9 mouse cellular contexts compared by ENCODE assay signal in genomic region chr2:156145486-156146130, GRCm38 (mm10). TPM values are rescaled to one million over a fixed set of nuclear protein-coding genes. Genes with fewer than 3 reads are reported as not detected.
A peak's percentile ranks its signal among the peaks of the same experiment; 100 is the strongest.
DNase-seq lines count a peak whose midpoint lies in the region; ATAC-seq and TF ChIP-seq lines count a peak whose summit lies in the region.
"Had no signal": no experiment of that assay in that cellular context is flagged by ENCODE, and none has a peak within 500 bp of the region (broad histone marks: within the 10 kb centered on the region; RNA-seq: fewer than 3 reads in every experiment).

No protein-coding gene starts in this region.

- no peak overlapping the region for H3K27ac ChIP-seq in liver, embryonic 11.5 days (ENCODE audit: low read depth, low read length)
- no peak overlapping the region for H3K27ac ChIP-seq in embryonic fibroblast, embryonic 13.5 days (ENCODE audit: insufficient read depth, low read length)
- no peak overlapping the region for H3K27ac ChIP-seq in hindbrain, postnatal 0 days
- no peak overlapping the region for H3K27ac ChIP-seq in neural tube, embryonic 13.5 days (replicated peaks)

- peak overlapping the region; percentile 89 for H3K4me3 ChIP-seq in liver, embryonic 11.5 days (ENCODE audit: low read depth, low read length)
- peak overlapping the region; percentile 30; the same call in 1 of the 2 replicates for H3K4me3 ChIP-seq in embryonic fibroblast, embryonic 13.5 days (ENCODE audit: insufficient read depth, low read length)
- no peak overlapping the region for H3K4me3 ChIP-seq in hindbrain, postnatal 0 days (ENCODE audit: low read length)
- H3K4me3 ChIP-seq in neural tube, embryonic 13.5 days = peak overlapping the region; percentile 89; the same call in 1 of the 2 replicates

- WGBS in liver, embryonic 11.5 days = 58% methylated on average over 11 of the region's 11 CpGs
- WGBS in hindbrain, postnatal 0 days = 62% methylated on average over 11 of the region's 11 CpGs
- WGBS in neural tube, embryonic 13.5 days = 61% methylated on average over 11 of the region's 11 CpGs

- H3K4me1 ChIP-seq in liver, embryonic 11.5 days (replicated peaks; ENCODE audit: control insufficient read depth, insufficient read depth, low read length) = peaks cover 8% of the 10 kb centered on the region; the same call in 1 of the 2 replicates
- no peaks in the 10 kb centered on the region for H3K4me1 ChIP-seq in embryonic fibroblast, embryonic 13.5 days (ENCODE audit: control insufficient read depth, insufficient read depth, low read length)
- peaks cover 7% of the 10 kb centered on the region; the same call in 1 of the 2 replicates for H3K4me1 ChIP-seq in hindbrain, postnatal 0 days (ENCODE audit: insufficient read depth, low read length)
- H3K4me1 ChIP-seq in neural tube, embryonic 13.5 days (replicated peaks) = peaks cover 27% of the 10 kb centered on the region

- no peak for TF ChIP-seq POLR2A in embryonic fibroblast, embryonic 13.5 days (IDR thresholded peaks at IDR 0.05; ENCODE audit: low read depth, low read length)

- peaks cover 27% of the 10 kb centered on the region for H3K36me3 ChIP-seq in liver, embryonic 11.5 days (ENCODE audit: control insufficient read depth, insufficient read depth, low read length)
- H3K36me3 ChIP-seq in hindbrain, postnatal 0 days (ENCODE audit: insufficient read depth, low read length) = peaks cover 30% of the 10 kb centered on the region
- peaks cover 41% of the 10 kb centered on the region for H3K36me3 ChIP-seq in neural tube, embryonic 13.5 days

- no peak overlapping the region for H3K9ac ChIP-seq in liver, embryonic 11.5 days (ENCODE audit: low read depth, low read length)
- H3K9ac ChIP-seq in hindbrain, postnatal 0 days (replicated peaks; ENCODE audit: low read length) = no peak overlapping the region
- 0 out of 2 replicates have a peak overlapping the region, but pooled peaks have one; percentile 89 for H3K9ac ChIP-seq in neural tube, embryonic 13.5 days

- peak overlapping the region; percentile 79 for H3K4me2 ChIP-seq in liver, embryonic 11.5 days
- H3K4me2 ChIP-seq in hindbrain, postnatal 0 days (ENCODE audit: low read depth, low read length) = peak overlapping the region; percentile 67
- peak overlapping the region; percentile 68 for H3K4me2 ChIP-seq in neural tube, embryonic 13.5 days

- no peaks in the 10 kb centered on the region for H3K9me3 ChIP-seq in liver, embryonic 11.5 days (ENCODE audit: control insufficient read depth, low read length)
- H3K9me3 ChIP-seq in hindbrain, postnatal 0 days (ENCODE audit: low read length) = no peaks in the 10 kb centered on the region
- H3K9me3 ChIP-seq in neural tube, embryonic 13.5 days = no peaks in the 10 kb centered on the region

- no peaks in the 10 kb centered on the region for H3K27me3 ChIP-seq in liver, embryonic 11.5 days (replicated peaks; ENCODE audit: control insufficient read depth, insufficient read depth, low read length)
- no peaks in the 10 kb centered on the region for H3K27me3 ChIP-seq in hindbrain, postnatal 0 days (ENCODE audit: insufficient read depth, low read length)
- H3K27me3 ChIP-seq in neural tube, embryonic 13.5 days = no peaks in the 10 kb centered on the region

- ATAC-seq in liver, embryonic 11.5 days (replicated peaks; ENCODE audit: low FRiP score) = no peak
- ATAC-seq in hindbrain, postnatal 0 days = no peak
- no peak for ATAC-seq in neural tube, embryonic 13.5 days (ENCODE audit: low read depth)

- TF ChIP-seq CTCF in embryonic fibroblast, embryonic 13.5 days (IDR thresholded peaks at IDR 0.05; ENCODE audit: borderline replicate concordance, insufficient read depth, low read length) = no peak
- no peak for TF ChIP-seq CTCF in hindbrain, postnatal 0 days (IDR thresholded peaks at IDR 0.05; ENCODE audit: low read depth)

- DNase-seq in liver, embryonic 11.5 days (ENCODE audit: low spot score) = no peak
- no peak for DNase-seq in liver
- no peak for DNase-seq in hindbrain, postnatal 0 days (ENCODE audit: low spot score)
- no peak for DNase-seq in spleen, postnatal 4 days (ENCODE audit: low spot score in 2 of 2)
- DNase-seq in right cerebral cortex, postnatal 36 days (ENCODE audit: low spot score in 2 of 2) = no peak
- DNase-seq: cerebellum, postnatal 36 days; lung, adult 2 months had no signal

RNA-seq across cellular contexts. Expression of gene Nfs1, which starts 1.6 kb away (rescaled TPM):
- 87.5 and 91.4 TPM in 2 replicates for polyA plus RNA-seq in liver, embryonic 11.5 days (2014; fragmentation: Nextera tagmentation; extraction: Ambion mirVana)
- 30.2 and 37.7 TPM in 2 replicates for polyA plus RNA-seq in embryonic fibroblast, embryonic 13.5 days (2011; ENCODE audit: insufficient read length, low read depth, missing spikeins)
- 42.2 and 49.2 TPM in 2 replicates for total RNA-seq in hindbrain, postnatal 0 days (2014; rRNA removed)
- polyA plus RNA-seq in hindbrain, postnatal 0 days (2015; fragmentation: Nextera tagmentation; extraction: Ambion mirVana) = 37.5 and 39.2 TPM in 2 replicates
- 31.2 and 31.8 TPM in 2 replicates for polyA plus RNA-seq in neural tube, embryonic 13.5 days (2015; fragmentation: Nextera tagmentation; extraction: Ambion mirVana)

RNA-seq across cellular contexts. Expression of gene Romo1, which starts 1.8 kb away (rescaled TPM):
- 371 and 439 TPM in 2 replicates for polyA plus RNA-seq in liver, embryonic 11.5 days (2014; fragmentation: Nextera tagmentation; extraction: Ambion mirVana)
- polyA plus RNA-seq in embryonic fibroblast, embryonic 13.5 days (2011; ENCODE audit: insufficient read length, low read depth, missing spikeins) = 185 TPM in 2 replicates
- total RNA-seq in hindbrain, postnatal 0 days (2014; rRNA removed) = 113 and 152 TPM in 2 replicates
- polyA plus RNA-seq in hindbrain, postnatal 0 days (2015; fragmentation: Nextera tagmentation; extraction: Ambion mirVana) = 604 and 613 TPM in 2 replicates
- polyA plus RNA-seq in neural tube, embryonic 13.5 days (2015; fragmentation: Nextera tagmentation; extraction: Ambion mirVana) = 373 and 399 TPM in 2 replicates

RNA-seq across cellular contexts. Expression of gene Gm28036, which starts 18.7 kb away (rescaled TPM):
- 10.8 and 12.1 TPM in 2 replicates for polyA plus RNA-seq in liver, embryonic 11.5 days (2014; fragmentation: Nextera tagmentation; extraction: Ambion mirVana)
- polyA plus RNA-seq in embryonic fibroblast, embryonic 13.5 days (2011; ENCODE audit: insufficient read length, low read depth, missing spikeins) = 29.0 and 29.7 TPM in 2 replicates
- 46.0 and 82.1 TPM in 2 replicates for total RNA-seq in hindbrain, postnatal 0 days (2014; rRNA removed)
- polyA plus RNA-seq in hindbrain, postnatal 0 days (2015; fragmentation: Nextera tagmentation; extraction: Ambion mirVana) = 10.6 and 12.0 TPM in 2 replicates
- 21.4 and 26.1 TPM in 2 replicates for polyA plus RNA-seq in neural tube, embryonic 13.5 days (2015; fragmentation: Nextera tagmentation; extraction: Ambion mirVana)

RNA-seq across cellular contexts. Expression of gene Rbm12, which starts 33.8 kb away (rescaled TPM):
- polyA plus RNA-seq in liver, embryonic 11.5 days (2014; fragmentation: Nextera tagmentation; extraction: Ambion mirVana) = 20.0 and 31.5 TPM in 2 replicates
- 24.8 and 27.4 TPM in 2 replicates for polyA plus RNA-seq in embryonic fibroblast, embryonic 13.5 days (2011; ENCODE audit: insufficient read length, low read depth, missing spikeins)
- 27.1 and 33.9 TPM in 2 replicates for total RNA-seq in hindbrain, postnatal 0 days (2014; rRNA removed)
- 15.5 and 16.9 TPM in 2 replicates for polyA plus RNA-seq in hindbrain, postnatal 0 days (2015; fragmentation: Nextera tagmentation; extraction: Ambion mirVana)
- polyA plus RNA-seq in neural tube, embryonic 13.5 days (2015; fragmentation: Nextera tagmentation; extraction: Ambion mirVana) = 27.7 and 27.8 TPM in 2 replicates

RNA-seq across cellular contexts. Expression of gene Cpne1, which starts 33.8 kb away (rescaled TPM):
- polyA plus RNA-seq in liver, embryonic 11.5 days (2014; fragmentation: Nextera tagmentation; extraction: Ambion mirVana) = 55.8 and 62.5 TPM in 2 replicates
- 59.3 and 67.9 TPM in 2 replicates for polyA plus RNA-seq in embryonic fibroblast, embryonic 13.5 days (2011; ENCODE audit: insufficient read length, low read depth, missing spikeins)
- total RNA-seq in hindbrain, postnatal 0 days (2014; rRNA removed) = 49.8 and 65.0 TPM in 2 replicates
- 12.8 and 16.4 TPM in 2 replicates for polyA plus RNA-seq in hindbrain, postnatal 0 days (2015; fragmentation: Nextera tagmentation; extraction: Ambion mirVana)
- 33.4 and 34.0 TPM in 2 replicates for polyA plus RNA-seq in neural tube, embryonic 13.5 days (2015; fragmentation: Nextera tagmentation; extraction: Ambion mirVana)
